Mouse (Mus musculus) heart, embryonic 13.5 days (tissue): Measurements from ENCODE around the gene Myo3b. TPM values are rescaled to one million over a fixed set of nuclear protein-coding genes. Genes with fewer than 3 reads are reported as not detected.
A peak's percentile ranks its signal among the peaks of the same experiment; 100 is the strongest.

ENCODE experiments used
- ATAC-seq: fragments of 200-750 bp; cut with Nextera tagmentation; 2 replicates; pipeline ENCODE4 v1.8.0; 2017; ENCODE audit warnings: moderate TSS enrichment; ENCODE audit not compliant: insufficient number of reproducible peaks, low FRiP score, low TSS enrichment; ENCODE audit errors: extremely low read depth
- H3K27ac ChIP-seq: fragments of 300-500 bp; sonication (generic); replicated peaks from 2 replicates; pipeline ENCODE4 v1.5.1; 2015; ENCODE audit warnings: moderate library complexity, mild to moderate bottlenecking, inconsistent platforms
- H3K27me3 ChIP-seq: fragments of 300-500 bp; sonication (generic); replicated peaks from 2 replicates; pipeline ENCODE4 v1.6.1; 2015; ENCODE audit warnings: mild to moderate bottlenecking, inconsistent platforms
- H3K36me3 ChIP-seq: fragments of 300-500 bp; sonication (generic); 2 replicates; pipeline ENCODE4 v1.6.1; 2015; ENCODE audit warnings: mild to moderate bottlenecking, inconsistent platforms
- H3K4me1 ChIP-seq: fragments of 300-500 bp; sonication (generic); 2 replicates; pipeline ENCODE4 v1.6.1; 2015; ENCODE audit warnings: inconsistent platforms
- H3K4me2 ChIP-seq: fragments of 300-500 bp; sonication (generic); 2 replicates; pipeline ENCODE4 v1.6.1; 2015; ENCODE audit warnings: inconsistent platforms, mild to moderate bottlenecking, moderate library complexity
- H3K4me3 ChIP-seq: fragments of 300-500 bp; sonication (generic); 2 replicates; pipeline ENCODE4 v1.5.1; 2015; ENCODE audit warnings: moderate library complexity, mild to moderate bottlenecking, inconsistent platforms
- H3K9ac ChIP-seq: fragments of 300-500 bp; sonication (generic); 2 replicates; pipeline ENCODE4 v1.6.1; 2015; ENCODE audit warnings: inconsistent platforms, mild to moderate bottlenecking, moderate library complexity
- H3K9me3 ChIP-seq: fragments of 300-500 bp; sonication (generic); 2 replicates; pipeline ENCODE4 v1.6.1; 2016; ENCODE audit warnings: inconsistent platforms
- WGBS: fragments of 180-500 bp; shearing (Covaris S2); methylation state at CpG from one replicate; pipeline ENCODE4 v1.1.7; 2015; ENCODE audit warnings: mixed read lengths; 5-methylcytosine and 5-hydroxymethylcytosine counted together
- polyA plus RNA-seq: library from polyadenylated mRNA; unstranded; fragments of >200 nt; fragmentation: Nextera tagmentation; extraction: Ambion mirVana; gene quantifications from 2 replicates; pipeline ENCODE4 v1.2.1, GENCODE M21; 2015

The Myo3b gene
- polyA plus RNA-seq, 1 experiment from 2014 or later, result 0.20 TPM

GRCm38 (mm10) chr2:70065729-70066300 lies 26.9 kb downstream of the Myo3b start:
- H3K4me3 ChIP-seq, result no peak overlapping the region
- H3K9me3 ChIP-seq, result no peaks in the 10 kb centered on the region
- 64% methylated on average over 7 of the region's 7 CpGs for WGBS

GRCm38 (mm10) chr2:70066338-70067022 lies 27.6 kb downstream of the Myo3b start:
- Histone ChIP-seq H3K4me2 (no peak overlapping the region), H3K27me3 (peaks cover 13% of the 10 kb centered on the region), H3K9ac (no peak overlapping the region), H3K9me3 (no peaks in the 10 kb centered on the region), H3K36me3 (no peaks in the 10 kb centered on the region), H3K27ac (no peak overlapping the region), H3K4me3 (no peak overlapping the region), H3K4me1 (peaks cover 14% of the 10 kb centered on the region)
- ATAC-seq, result no peak
- 76% methylated on average over 6 of the region's 6 CpGs for WGBS

More at GRCm38 (mm10) chr2:70065729-70066300, 26.9 kb downstream of the Myo3b start:
- peaks cover 13% of the 10 kb centered on the region for H3K27me3 ChIP-seq
- H3K9ac ChIP-seq, result no peak overlapping the region
- H3K4me2 ChIP-seq, result no peak overlapping the region
- peaks cover 14% of the 10 kb centered on the region for H3K4me1 ChIP-seq
- ATAC-seq, result no peak
- no peaks in the 10 kb centered on the region for H3K36me3 ChIP-seq
- no peak overlapping the region for H3K27ac ChIP-seq

- Histone ChIP-seq H3K27me3 (peaks cover 4% of the 10 kb centered on the region), H3K36me3 (no peaks in the 10 kb centered on the region), H3K4me3 (no peak overlapping the region), H3K9ac (no peak overlapping the region), H3K4me1 (peaks cover 14% of the 10 kb centered on the region), H3K9me3 (no peaks in the 10 kb centered on the region), H3K4me2 (no peak overlapping the region), H3K27ac (no peak overlapping the region)
- ATAC-seq, result no peak
- WGBS, result 67% methylated on average over 5 of the region's 5 CpGs
These were observed 30.9 kb downstream of the Myo3b start for GRCm38 (mm10) chr2:70069861-70070260.

GRCm38 (mm10) chr2:70083444-70084020 lies 44.6 kb downstream of the Myo3b start:
- ATAC-seq, result no peak
- no peaks in the 10 kb centered on the region for H3K9me3 ChIP-seq
- H3K36me3 ChIP-seq, result no peaks in the 10 kb centered on the region
- 0 out of 2 replicates have a peak, but pooled peaks cover 11% of the 10 kb centered on the region for H3K27me3 ChIP-seq
- H3K4me2 ChIP-seq, result peak overlapping the region; percentile 65
- 31% methylated on average over 17 of the region's 17 CpGs for WGBS
- H3K9ac ChIP-seq, result peak overlapping the region; percentile 47
- H3K4me3 ChIP-seq, result peak overlapping the region; percentile 31
- H3K27ac ChIP-seq, result no peak overlapping the region
- H3K4me1 ChIP-seq, result 0 out of 2 replicates have a peak, but pooled peaks cover 5% of the 10 kb centered on the region

- ATAC-seq, result no peak
- Histone ChIP-seq H3K27ac (no peak overlapping the region), H3K9me3 (no peaks in the 10 kb centered on the region), H3K9ac (no peak overlapping the region), H3K4me2 (no peak overlapping the region), H3K4me1 (no peaks in the 10 kb centered on the region), H3K36me3 (no peaks in the 10 kb centered on the region), H3K4me3 (no peak overlapping the region), H3K27me3 (peaks cover 5% of the 10 kb centered on the region; the same call in 1 of the 2 replicates)
- 55% methylated on average over 2 of the region's 2 CpGs for WGBS
These were observed 52.3 kb downstream of the Myo3b start for GRCm38 (mm10) chr2:70091261-70091660.

- H3K4me1 ChIP-seq, result no peaks in the 10 kb centered on the region
- no peak overlapping the region for H3K9ac ChIP-seq
- no peak overlapping the region for H3K27ac ChIP-seq
- H3K4me2 ChIP-seq, result no peak overlapping the region
- no peaks in the 10 kb centered on the region for H3K36me3 ChIP-seq
- H3K4me3 ChIP-seq, result no peak overlapping the region
- WGBS, result 56% methylated on average over 10 of the region's 10 CpGs
- H3K9me3 ChIP-seq, result no peaks in the 10 kb centered on the region
- peaks cover 12% of the 10 kb centered on the region; the same call in 1 of the 2 replicates for H3K27me3 ChIP-seq
- ATAC-seq, result no peak
These were observed 53.0 kb downstream of the Myo3b start for GRCm38 (mm10) chr2:70091801-70092522.

DNA sequence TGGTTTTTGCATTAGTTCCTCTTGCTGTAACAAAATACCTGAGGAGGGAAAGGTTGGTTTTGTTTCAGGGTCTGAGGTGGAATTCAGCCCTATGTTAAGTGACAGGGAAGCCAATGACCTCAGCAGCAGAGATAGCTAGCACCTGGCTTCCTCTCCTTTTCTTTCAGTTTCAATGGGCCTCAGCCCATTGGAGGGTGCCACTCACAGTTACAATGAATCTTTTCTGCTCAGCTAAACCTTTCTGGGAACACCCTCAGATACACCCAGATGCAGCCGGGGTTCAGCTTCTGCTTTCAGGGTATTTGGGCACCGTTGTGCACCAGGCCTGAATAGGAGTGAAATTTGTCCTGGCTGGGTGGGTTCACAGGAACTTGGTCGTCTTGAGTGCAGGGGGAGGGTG lies 53.7 kb downstream of the Myo3b start:
- H3K4me1 ChIP-seq, result no peaks in the 10 kb centered on the region
- 61% methylated on average over 3 of the region's 3 CpGs for WGBS
- no peaks in the 10 kb centered on the region for H3K9me3 ChIP-seq
- no peak overlapping the region for H3K4me3 ChIP-seq
- no peak for ATAC-seq
- H3K27me3 ChIP-seq, result peaks cover 14% of the 10 kb centered on the region; the same call in 1 of the 2 replicates
- H3K4me2 ChIP-seq, result no peak overlapping the region
- no peak overlapping the region for H3K9ac ChIP-seq
- H3K36me3 ChIP-seq, result no peaks in the 10 kb centered on the region
- H3K27ac ChIP-seq, result no peak overlapping the region

GRCm38 (mm10) chr2:70094446-70094845 lies 55.5 kb downstream of the Myo3b start:
- H3K4me3 ChIP-seq, result no peak overlapping the region
- WGBS, result 55% methylated on average over 5 of the region's 5 CpGs
- no peak for ATAC-seq
- no peak overlapping the region for H3K9ac ChIP-seq
- H3K27ac ChIP-seq, result no peak overlapping the region
- no peaks in the 10 kb centered on the region for H3K9me3 ChIP-seq
- H3K36me3 ChIP-seq, result no peaks in the 10 kb centered on the region
- H3K4me2 ChIP-seq, result no peak overlapping the region
- H3K4me1 ChIP-seq, result no peaks in the 10 kb centered on the region
- H3K27me3 ChIP-seq, result peaks cover 14% of the 10 kb centered on the region; the same call in 1 of the 2 replicates

GRCm38 (mm10) chr2:70097229-70098095 lies 58.5 kb downstream of the Myo3b start:
- Histone ChIP-seq H3K27me3 (peaks cover 14% of the 10 kb centered on the region; the same call in 1 of the 2 replicates), H3K27ac (no peak overlapping the region), H3K9me3 (no peaks in the 10 kb centered on the region), H3K4me3 (no peak overlapping the region), H3K4me1 (no peaks in the 10 kb centered on the region), H3K9ac (no peak overlapping the region), H3K4me2 (no peak overlapping the region), H3K36me3 (no peaks in the 10 kb centered on the region)
- ATAC-seq, result no peak
- WGBS, result 65% methylated on average over 15 of the region's 15 CpGs

DNA sequence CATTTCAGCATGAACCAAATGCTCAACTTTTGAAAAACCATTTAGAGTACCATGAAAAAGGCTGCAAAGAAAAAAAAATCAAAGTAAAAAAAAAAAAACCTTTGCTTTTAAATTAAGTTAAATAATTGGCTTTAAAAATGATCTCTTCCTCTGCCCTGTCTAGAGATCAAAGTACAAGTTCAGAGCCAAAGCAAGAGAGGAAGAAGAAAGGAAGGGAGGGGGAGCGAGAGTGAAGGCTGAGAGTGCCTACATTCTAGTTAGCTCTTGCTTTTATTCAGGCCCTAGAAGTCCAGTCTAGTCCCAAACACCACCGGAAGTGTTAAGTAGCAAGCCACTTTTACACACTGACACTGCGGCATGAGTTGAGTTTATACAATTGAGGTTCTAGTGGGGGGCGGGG lies 60.5 kb downstream of the Myo3b start:
- no peaks in the 10 kb centered on the region for H3K9me3 ChIP-seq
- no peak overlapping the region for H3K4me3 ChIP-seq
- 79% methylated on average over 4 of the region's 4 CpGs for WGBS
- peaks cover 10% of the 10 kb centered on the region; the same call in 1 of the 2 replicates for H3K27me3 ChIP-seq
- H3K4me2 ChIP-seq, result no peak overlapping the region
- no peak overlapping the region for H3K9ac ChIP-seq
- H3K27ac ChIP-seq, result no peak overlapping the region
- no peaks in the 10 kb centered on the region for H3K36me3 ChIP-seq
- H3K4me1 ChIP-seq, result no peaks in the 10 kb centered on the region
- no peak for ATAC-seq
